Mouse (Mus musculus) ES-E14 (cell line): Measurements from ENCODE around the gene Izumo1r. TPM values are rescaled to one million over a fixed set of nuclear protein-coding genes. Genes with fewer than 3 reads are reported as not detected.

ENCODE experiments used
- DNase-seq: peaks from one replicate; pipeline ENCODE4 v3.0.0-alpha.2; 2013; ENCODE audit warnings: low read depth, low spot score
- H3K27ac ChIP-seq: 2 replicates; pipeline ENCODE4 v1.5.1; 2012; ENCODE audit warnings: low read depth, mild to moderate bottlenecking, low read length, moderate library complexity, mixed read lengths; ENCODE audit not compliant: poor library complexity, insufficient read depth, severe bottlenecking
- H3K36me3 ChIP-seq: 2 replicates; pipeline ENCODE4 v1.6.1; 2012; ENCODE audit warnings: mild to moderate bottlenecking, low read length, moderate library complexity, mixed read lengths; ENCODE audit not compliant: control insufficient read depth, poor library complexity, insufficient read depth, severe bottlenecking
- H3K4me1 ChIP-seq, 2 experiments: fragments of 150-350 bp in 1 of 2; sonication (generic) in 1 of 2; 2 replicates each; pipeline ENCODE4 v1.6.1; 2012; ENCODE audit warnings: low read length in 2 of 2, mild to moderate bottlenecking in 1 of 2, mixed read lengths in 1 of 2; ENCODE audit not compliant: control insufficient read depth in 2 of 2, insufficient read depth in 2 of 2, poor library complexity in 1 of 2
- H3K4me3 ChIP-seq, 2 experiments: fragments of 150-350 bp in 1 of 2; sonication (generic) in 1 of 2; 2 replicates each; pipeline ENCODE4 v1.5.1; 2012; ENCODE audit warnings: low read length in 2 of 2, low read depth in 1 of 2, mild to moderate bottlenecking in 1 of 2, mixed read lengths in 1 of 2; ENCODE audit not compliant: insufficient read depth in 1 of 2, poor library complexity in 1 of 2, severe bottlenecking in 1 of 2
- H3K9ac ChIP-seq: 2 replicates; pipeline ENCODE4 v1.6.1; 2012; ENCODE audit warnings: low read depth, mild to moderate bottlenecking, low read length, mixed read lengths; ENCODE audit not compliant: poor library complexity, insufficient read depth, severe bottlenecking
- H3K9me3 ChIP-seq: fragments of 150-350 bp; sonication (generic); 2 replicates; pipeline ENCODE4 v1.6.1; 2012; ENCODE audit warnings: low read depth, mild to moderate bottlenecking, low read length; ENCODE audit not compliant: control insufficient read depth, insufficient read depth
- CHD2 ChIP-seq: IDR thresholded peaks from 2 replicates; pipeline ENCODE4 v1.6.1; 2014; ENCODE audit warnings: mild to moderate bottlenecking, low read depth, low read length, inconsistent platforms
- HCFC1 ChIP-seq: IDR thresholded peaks from 2 replicates; pipeline ENCODE4 v1.6.1; 2012; ENCODE audit warnings: low read length, inconsistent platforms, borderline replicate concordance; ENCODE audit not compliant: insufficient read depth
- MAFK ChIP-seq: IDR thresholded peaks from 2 replicates; pipeline ENCODE4 v1.6.1; 2014; ENCODE audit warnings: mild to moderate bottlenecking, low read depth, low read length, inconsistent platforms; ENCODE audit not compliant: insufficient read depth
- ZC3H11A ChIP-seq: IDR thresholded peaks from 2 replicates; pipeline ENCODE4 v1.6.1; 2012; ENCODE audit warnings: low read depth, mild to moderate bottlenecking, inconsistent platforms, low read length, borderline replicate concordance
- ZNF384 ChIP-seq: IDR thresholded peaks from 2 replicates; pipeline ENCODE4 v1.6.1; 2012; ENCODE audit warnings: low read depth, low read length, inconsistent platforms
- in situ Hi-C, 2 experiments: fragments of 600-800 bp; cut with MboI; formaldehyde crosslinking; loops; one replicate each; pipeline ENCODE4 v1.15.1; 2025; ENCODE audit warnings: low sequenced_read_pairs in 2 of 2, inconsistent platforms in 1 of 2; ENCODE audit not compliant: unreplicated experiment in 2 of 2
- total RNA-seq: library from RNA; depleted of rRNA; stranded (reverse); fragments of 300-350 nt; gene quantifications from 2 replicates; pipeline ENCODE4 v1.2.3, GENCODE M21; 2012

The Izumo1r gene
- total RNA-seq, 1 experiment = 0.31 TPM

GRCm38 (mm10) chr9:14920608-14921007 is 16.9 kb upstream of the Izumo1r start:
- Histone ChIP-seq H3K9ac (no peak overlapping the region), H3K4me1 (no peaks in the 10 kb centered on the region), H3K9me3 (no peaks in the 10 kb centered on the region), H3K4me3 (no peak overlapping the region), H3K36me3 (no peaks in the 10 kb centered on the region), H3K27ac (no peak overlapping the region)
- in situ Hi-C loops = no loop called here
- TF ChIP-seq HCFC1 = no peak
- TF ChIP-seq ZC3H11A = no peak
- DNase-seq = no peak

GRCm38 (mm10) chr9:14918825-14919668 is 15.3 kb upstream of the Izumo1r start:
- in situ Hi-C loops = no loop called here

GRCm38 (mm10) chr9:14917661-14918060 is 13.9 kb upstream of the Izumo1r start:
- H3K36me3 ChIP-seq = no peaks in the 10 kb centered on the region
- DNase-seq = no peak
- no peaks in the 10 kb centered on the region for H3K9me3 ChIP-seq
- no peak overlapping the region for H3K9ac ChIP-seq
- in situ Hi-C loops = no loop called here
- TF ChIP-seq MAFK (no peak), CHD2 (no peak), ZC3H11A (no peak), ZNF384 (no peak), HCFC1 (no peak)
- no peak overlapping the region for H3K4me3 ChIP-seq
- no peak overlapping the region for H3K27ac ChIP-seq
- H3K4me1 ChIP-seq = no peaks in the 10 kb centered on the region

More at GRCm38 (mm10) chr9:14918825-14919668, 15.3 kb upstream of the Izumo1r start:
- Histone ChIP-seq H3K9ac (no peak overlapping the region), H3K36me3 (no peaks in the 10 kb centered on the region), H3K4me1 (no peaks in the 10 kb centered on the region), H3K4me3 (no peak overlapping the region), H3K9me3 (no peaks in the 10 kb centered on the region), H3K27ac (no peak overlapping the region)
- DNase-seq = no peak
- TF ChIP-seq MAFK (no peak), HCFC1 (no peak), ZNF384 (no peak), CHD2 (no peak), ZC3H11A (no peak)

GRCm38 (mm10) chr9:14912037-14912436 is 8.3 kb upstream of the Izumo1r start:
- Histone ChIP-seq H3K9ac (no peak overlapping the region), H3K27ac (no peak overlapping the region)

More at GRCm38 (mm10) chr9:14912037-14912436, 8.3 kb upstream of the Izumo1r start:
- in situ Hi-C loops = no loop called here
- no peak for DNase-seq
- Histone ChIP-seq H3K4me3 (no peak overlapping the region), H3K4me1 (no peaks in the 10 kb centered on the region; a peak in 1 of 4 replicates), H3K36me3 (no peaks in the 10 kb centered on the region), H3K9me3 (no peaks in the 10 kb centered on the region)
- TF ChIP-seq ZNF384 (no peak), MAFK (no peak), HCFC1 (no peak), CHD2 (no peak), ZC3H11A (no peak)
